Mouse (Mus musculus): Measurements from ENCODE around the gene Olfr373. TPM values are rescaled to one million over a fixed set of nuclear protein-coding genes. Genes with fewer than 3 reads are reported as not detected.

Olfr373 gene
- polyA plus RNA-seq, 1 experiment: not detected

DNA sequence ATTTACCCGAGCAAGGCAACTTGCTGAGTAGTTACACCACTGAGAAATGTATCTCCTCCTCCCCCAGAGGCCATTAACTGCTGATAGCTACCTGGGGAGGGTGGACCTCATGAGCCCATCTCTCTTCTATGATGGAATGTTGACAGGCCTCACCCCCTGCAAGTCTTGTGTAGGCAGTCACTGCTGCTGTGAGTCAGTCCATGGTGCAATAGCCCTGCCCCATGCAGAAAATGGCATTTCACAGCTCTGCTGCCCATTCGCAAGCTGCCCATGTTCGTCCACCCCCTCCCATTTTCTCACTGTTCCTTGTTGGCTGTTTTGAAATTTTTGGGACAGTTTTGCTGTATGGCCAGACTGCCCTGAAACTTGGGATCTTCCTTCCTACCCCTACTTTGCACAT, 62.5 kb downstream of the Olfr373 start:
- Histone ChIP-seq H3K9me3 (no peaks in the 10 kb centered on the region), H3K4me3 (replicated peaks) (peak overlapping the region; percentile 81), H3K27me3 (replicated peaks) (no peaks in the 10 kb centered on the region), H3K36me3 (replicated peaks; ENCODE audit: low read length) (peaks cover 96% of the 10 kb centered on the region), H3K4me1 (peaks cover 94% of the 10 kb centered on the region)
- no peak for TF ChIP-seq GATA1 (IDR thresholded peaks at IDR 0.05; ENCODE audit: borderline replicate concordance, low read length)
- TF ChIP-seq FLI1 (IDR thresholded peaks at IDR 0.05; ENCODE audit: low read length): no peak

DNA sequence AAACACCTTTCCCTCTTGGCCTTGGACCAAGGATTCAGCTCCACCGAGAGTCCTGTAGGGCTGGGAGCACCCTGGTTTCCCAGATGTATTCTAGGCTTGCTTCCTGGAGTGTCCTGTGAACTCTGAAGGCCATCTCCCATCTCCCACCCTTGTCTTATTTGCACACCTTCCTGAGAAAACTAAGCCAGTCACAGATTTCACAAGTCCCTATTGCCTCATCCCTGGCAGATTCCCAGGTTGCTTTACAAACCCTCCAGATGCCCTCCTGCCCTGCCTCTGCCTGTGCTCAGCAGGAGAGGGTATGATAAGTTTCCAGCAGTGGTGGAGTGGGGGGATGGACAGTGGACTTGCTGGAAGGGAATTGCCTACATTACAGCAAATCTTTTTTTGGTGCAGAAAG, 63.1 kb downstream of the Olfr373 start:
- peaks cover 95% of the 10 kb centered on the region for H3K36me3 ChIP-seq (replicated peaks; ENCODE audit: low read length)
- H3K27me3 ChIP-seq (replicated peaks): no peaks in the 10 kb centered on the region
- H3K4me3 ChIP-seq (replicated peaks): peak overlapping the region; percentile 81
- peaks cover 91% of the 10 kb centered on the region for H3K4me1 ChIP-seq
- TF ChIP-seq GATA1 (IDR thresholded peaks at IDR 0.05; ENCODE audit: borderline replicate concordance, low read length): no peak
- H3K9me3 ChIP-seq: no peaks in the 10 kb centered on the region

DNA sequence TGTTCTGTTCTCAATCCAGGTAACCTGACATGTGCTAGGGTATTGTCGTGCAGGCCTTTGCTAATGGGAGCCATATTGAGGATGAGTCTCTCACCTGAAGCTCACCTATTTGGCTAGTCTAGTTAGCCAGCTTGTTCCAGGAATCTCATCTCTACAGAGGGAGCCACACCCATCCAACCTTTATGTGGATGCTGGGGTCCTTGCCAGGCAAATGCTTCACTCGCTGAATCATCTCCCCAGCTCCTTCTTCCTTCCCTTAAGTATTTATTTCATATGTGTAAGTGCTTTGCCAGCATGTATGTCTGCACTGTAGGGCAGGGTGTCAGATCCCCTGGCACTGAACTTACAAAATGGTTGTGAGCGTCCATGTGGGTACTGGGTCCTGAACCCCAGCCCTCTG, 63.6 kb downstream of the Olfr373 start:
- peaks cover 95% of the 10 kb centered on the region for H3K36me3 ChIP-seq (replicated peaks; ENCODE audit: low read length)
- H3K4me1 ChIP-seq: peaks cover 91% of the 10 kb centered on the region
- no peaks in the 10 kb centered on the region for H3K9me3 ChIP-seq
- peak overlapping the region; percentile 50 for H3K4me3 ChIP-seq (replicated peaks)
- TF ChIP-seq FLI1 (IDR thresholded peaks at IDR 0.05; ENCODE audit: low read length) (no peak), GATA1 (IDR thresholded peaks at IDR 0.05; ENCODE audit: borderline replicate concordance, low read length) (no peak)
- no peaks in the 10 kb centered on the region for H3K27me3 ChIP-seq (replicated peaks)

DNA sequence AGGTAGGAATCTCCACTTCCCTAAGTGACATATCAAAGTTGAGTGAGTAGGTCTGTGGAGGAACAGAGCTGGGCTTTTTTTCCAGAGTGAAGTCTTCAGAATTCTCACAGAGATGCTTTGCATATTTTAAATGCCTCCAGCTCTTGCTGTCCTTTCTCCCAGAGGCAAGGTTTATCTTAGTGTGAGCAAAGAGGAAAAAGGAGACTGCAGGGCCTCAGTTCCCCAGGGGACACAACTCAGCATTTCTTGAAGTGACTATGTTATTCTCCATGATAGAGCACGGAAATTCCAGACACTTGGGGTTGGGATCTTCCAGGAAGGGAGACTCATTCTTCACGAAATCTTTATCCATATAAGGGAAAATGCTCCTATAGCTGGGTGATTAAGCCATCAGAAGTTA, 64.3 kb downstream of the Olfr373 start:
- Histone ChIP-seq H3K27me3 (replicated peaks) (no peaks in the 10 kb centered on the region), H3K9me3 (no peaks in the 10 kb centered on the region), H3K4me3 (replicated peaks) (no peak overlapping the region), H3K36me3 (replicated peaks; ENCODE audit: low read length) (peaks cover 95% of the 10 kb centered on the region), H3K4me1 (peaks cover 90% of the 10 kb centered on the region)
- no peak for TF ChIP-seq GATA1 (IDR thresholded peaks at IDR 0.05; ENCODE audit: borderline replicate concordance, low read length)
- no peak for TF ChIP-seq FLI1 (IDR thresholded peaks at IDR 0.05; ENCODE audit: low read length)

DNA sequence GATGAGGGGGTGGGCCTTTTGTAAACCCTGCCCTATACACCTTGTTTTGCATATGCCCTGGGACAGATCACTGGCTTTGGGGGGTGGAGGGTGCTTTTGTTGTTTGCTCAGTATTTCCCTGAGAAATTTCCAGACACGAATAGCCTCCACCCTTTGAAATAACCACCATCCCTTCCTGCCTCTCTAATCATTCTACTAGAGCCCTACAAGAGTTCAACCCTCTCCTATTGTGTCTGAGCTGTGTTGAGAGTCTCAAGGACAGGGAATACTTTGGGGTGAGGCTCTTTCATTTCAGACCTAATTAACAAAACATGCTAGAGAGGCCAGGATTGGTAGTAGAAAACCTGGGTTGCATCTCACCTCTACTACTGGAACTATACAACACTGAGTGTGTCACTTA, 66.1 kb downstream of the Olfr373 start:
- Histone ChIP-seq H3K4me3 (replicated peaks) (no peak overlapping the region), H3K36me3 (replicated peaks; ENCODE audit: low read length) (peaks cover 95% of the 10 kb centered on the region), H3K9me3 (no peaks in the 10 kb centered on the region), H3K27me3 (replicated peaks) (no peaks in the 10 kb centered on the region), H3K4me1 (peaks cover 81% of the 10 kb centered on the region)
- TF ChIP-seq FLI1 (IDR thresholded peaks at IDR 0.05; ENCODE audit: low read length) (no peak), GATA1 (IDR thresholded peaks at IDR 0.05; ENCODE audit: borderline replicate concordance, low read length) (no peak)

DNA sequence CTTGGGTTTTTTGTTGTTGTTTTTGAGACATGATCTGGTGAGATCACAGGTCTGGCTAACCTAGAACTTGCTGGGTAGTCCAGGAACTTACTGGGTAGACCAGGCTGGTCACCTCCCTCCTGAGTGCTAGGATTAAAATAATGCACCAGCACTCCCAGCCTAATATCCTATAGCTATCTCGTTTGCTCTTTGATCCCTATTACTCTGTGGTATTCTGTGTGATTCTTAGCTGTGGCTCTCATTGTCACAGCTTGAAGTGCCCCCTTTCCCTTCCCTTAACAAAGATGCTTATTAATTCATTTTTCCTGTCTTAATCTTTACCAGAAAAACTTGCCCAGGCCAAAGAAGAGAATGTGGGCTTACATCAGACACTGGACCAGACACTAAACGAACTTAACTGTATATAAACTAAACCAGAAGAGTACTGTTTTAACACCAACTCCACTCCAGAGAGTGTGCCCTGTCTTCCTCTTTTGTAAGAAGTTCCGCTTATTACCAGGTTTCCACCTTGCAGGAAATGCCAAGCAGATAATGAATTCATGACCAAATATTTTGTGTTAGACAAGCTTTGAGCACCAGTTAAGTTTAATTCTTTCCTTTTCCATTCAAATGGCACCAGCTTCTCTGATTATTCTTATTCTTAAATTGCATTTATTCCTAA, 68.6 kb downstream of the Olfr373 start:
- no peaks in the 10 kb centered on the region for H3K9me3 ChIP-seq
- no peak for TF ChIP-seq GATA1 (IDR thresholded peaks at IDR 0.05; ENCODE audit: borderline replicate concordance, low read length)
- TF ChIP-seq FLI1 (IDR thresholded peaks at IDR 0.05; ENCODE audit: low read length): no peak
- H3K4me3 ChIP-seq (replicated peaks): no peak overlapping the region
- peaks cover 57% of the 10 kb centered on the region for H3K4me1 ChIP-seq
- H3K27me3 ChIP-seq (replicated peaks): no peaks in the 10 kb centered on the region
- H3K36me3 ChIP-seq (replicated peaks; ENCODE audit: low read length): peaks cover 84% of the 10 kb centered on the region

Other genes starting within 250 kb of the Olfr373 start
- gene Zfp709, start 201.2 kb upstream of the Olfr373 start, polyA plus RNA-seq (2012; ENCODE audit: insufficient read depth, low replicate concordance): 0.37 and 0.64 TPM in 2 replicates
- not detected in 2 replicates for gene Zfp882, start 174.6 kb upstream of the Olfr373 start, polyA plus RNA-seq (2012; ENCODE audit: insufficient read depth, low replicate concordance)
- gene Zfp617, start 174.5 kb upstream of the Olfr373 start, polyA plus RNA-seq (2012; ENCODE audit: insufficient read depth, low replicate concordance): 0.69 TPM in 1 of 2 replicates, not detected in the other
- 0.17 TPM in 1 of 2 replicates, not detected in the other for gene Zfp961, start 132.1 kb upstream of the Olfr373 start, polyA plus RNA-seq (2012; ENCODE audit: insufficient read depth, low replicate concordance)
- 5.2 and 6.8 TPM in 2 replicates for gene Cyp4f18, start 73.6 kb upstream of the Olfr373 start, polyA plus RNA-seq (2012; ENCODE audit: insufficient read depth, low replicate concordance)
- not detected in 2 replicates for gene Olfr372, start 42.0 kb upstream of the Olfr373 start, polyA plus RNA-seq (2012; ENCODE audit: insufficient read depth, low replicate concordance)
- gene Olfr374, start 23.9 kb downstream of the Olfr373 start, polyA plus RNA-seq (2012; ENCODE audit: insufficient read depth, low replicate concordance): not detected in 2 replicates
- 84.6 and 1,037 TPM in 2 replicates for gene Tpm4, start 51.8 kb downstream of the Olfr373 start, polyA plus RNA-seq (2012; ENCODE audit: insufficient read depth, low replicate concordance)
- 48.8 and 66.5 TPM in 2 replicates for gene Rab8a, start 78.0 kb downstream of the Olfr373 start, polyA plus RNA-seq (2012; ENCODE audit: insufficient read depth, low replicate concordance)
- gene Hsh2d, start 106.5 kb downstream of the Olfr373 start, polyA plus RNA-seq (2012; ENCODE audit: insufficient read depth, low replicate concordance): 2.3 and 4.8 TPM in 2 replicates
- gene Cib3, start 129.7 kb downstream of the Olfr373 start, polyA plus RNA-seq (2012; ENCODE audit: insufficient read depth, low replicate concordance): not detected in 2 replicates
- not detected in 2 replicates for gene Gm11034, start 130.5 kb downstream of the Olfr373 start, polyA plus RNA-seq (2012; ENCODE audit: insufficient read depth, low replicate concordance)
- 9.5 and 80.5 TPM in 2 replicates for gene Fam32a, start 136.6 kb downstream of the Olfr373 start, polyA plus RNA-seq (2012; ENCODE audit: insufficient read depth, low replicate concordance)
- 188 and 196 TPM in 2 replicates for gene Ap1m1, start 156.8 kb downstream of the Olfr373 start, polyA plus RNA-seq (2012; ENCODE audit: insufficient read depth, low replicate concordance)
- 27.5 and 64.2 TPM in 2 replicates for gene Gm10282, start 222.1 kb downstream of the Olfr373 start, polyA plus RNA-seq (2012; ENCODE audit: insufficient read depth, low replicate concordance)
- gene Klf2, start 235.9 kb downstream of the Olfr373 start, polyA plus RNA-seq (2012; ENCODE audit: insufficient read depth, low replicate concordance): 21.5 and 29.5 TPM in 2 replicates